Comparison of ENCODE assay signal across 28 mouse cellular contexts in genomic region chr7:118405251-118405650, GRCm38 (mm10). TPM values are rescaled to one million over a fixed set of nuclear protein-coding genes. Genes with fewer than 3 reads are reported as not detected.
A peak's percentile ranks its signal among the peaks of the same experiment; 100 is the strongest.
DNase-seq lines count a peak whose midpoint lies in the region; ATAC-seq and TF ChIP-seq lines count a peak whose summit lies in the region.
"Had no signal": no experiment of that assay in that cellular context is flagged by ENCODE, and none has a peak within 500 bp of the region (broad histone marks: within the 10 kb centered on the region; RNA-seq: fewer than 3 reads in every experiment).

No protein-coding gene starts in this region.

- H3K4me2 ChIP-seq in forebrain, embryonic 14.5 days (ENCODE audit: low read length), result no peak overlapping the region
- H3K4me2 ChIP-seq in midbrain, postnatal 0 days (ENCODE audit: low read depth, low read length, poor library complexity, severe bottlenecking), result no peak overlapping the region
- H3K4me2 ChIP-seq: embryonic facial prominence, embryonic 12.5 days; forebrain, embryonic 13.5 days; heart, embryonic 12.5 days; hindbrain, embryonic 14.5 days; kidney, embryonic 15.5 days; limb, embryonic 13.5 days; liver, embryonic 11.5 days; lung, embryonic 15.5 days; midbrain, embryonic 11.5 days had no signal

- peaks cover 6% of the 10 kb centered on the region; the same call in 1 of the 2 replicates for H3K4me1 ChIP-seq in forebrain, embryonic 14.5 days (ENCODE audit: control insufficient read depth, insufficient read depth, low read length)
- peaks cover 24% of the 10 kb centered on the region for H3K4me1 ChIP-seq in forebrain, embryonic 10.5 days
- H3K4me1 ChIP-seq in midbrain, postnatal 0 days (ENCODE audit: insufficient read depth, low read length), result no peaks in the 10 kb centered on the region; the same call in 1 of the 2 replicates
- H3K4me1 ChIP-seq in midbrain, embryonic 10.5 days, result 0 out of 2 replicates have a peak, but pooled peaks cover 4% of the 10 kb centered on the region
- H3K4me1 ChIP-seq: heart, embryonic 12.5 days; kidney, embryonic 15.5 days; lung, embryonic 15.5 days had no signal

- DNase-seq in forebrain, embryonic 14.5 days (ENCODE audit: low spot score), result peak; percentile 35
- no peak for DNase-seq in forebrain, embryonic 10.5 days (ENCODE audit: extremely low spot score, low spot score)
- DNase-seq in kidney, adult 8-10 months, result peak; percentile 2 to 4
- DNase-seq in kidney, adult 18-20 months, result no peak
- peak; percentile 10 for DNase-seq in midbrain, postnatal 0 days (ENCODE audit: low spot score)
- no peak for DNase-seq in midbrain, embryonic 10.5 days (ENCODE audit: low spot score)
- DNase-seq in cerebellum, adult 9-10 months, result no peak
- DNase-seq: adrenal gland, postnatal 14 days; cerebellum, adult 18-20 months; cerebellum, postnatal 25 days; gastrocnemius, postnatal 25 days; heart, adult 2 months; heart, postnatal 4 days; thymus, adult 2 months; thymus, postnatal 36 days had no signal

- TF ChIP-seq CTCF in midbrain, postnatal 0 days (IDR thresholded peaks at IDR 0.05), result no peak

- H3K9me3 ChIP-seq in forebrain, embryonic 14.5 days (replicated peaks; ENCODE audit: control insufficient read depth, low read length), result no peaks in the 10 kb centered on the region
- H3K9me3 ChIP-seq in forebrain, embryonic 10.5 days, result no peaks in the 10 kb centered on the region
- H3K9me3 ChIP-seq in midbrain, postnatal 0 days (ENCODE audit: low read length), result no peaks in the 10 kb centered on the region
- no peaks in the 10 kb centered on the region for H3K9me3 ChIP-seq in midbrain, embryonic 10.5 days (replicated peaks)
- H3K9me3 ChIP-seq: embryonic facial prominence, embryonic 12.5 days; forebrain, embryonic 13.5 days; G1E; heart, embryonic 12.5 days; kidney, embryonic 15.5 days; limb, embryonic 13.5 days; lung, embryonic 15.5 days had no signal

- H3K9ac ChIP-seq in forebrain, embryonic 14.5 days (ENCODE audit: low read length), result no peak overlapping the region
- H3K9ac ChIP-seq in midbrain, postnatal 0 days (replicated peaks; ENCODE audit: low read length, poor library complexity, severe bottlenecking), result no peak overlapping the region
- H3K9ac ChIP-seq: embryonic facial prominence, embryonic 12.5 days; forebrain, embryonic 13.5 days; heart, embryonic 12.5 days; hindbrain, embryonic 14.5 days; kidney, embryonic 15.5 days; limb, embryonic 13.5 days; lung, embryonic 15.5 days had no signal

- no peaks in the 10 kb centered on the region for H3K36me3 ChIP-seq in forebrain, embryonic 14.5 days (ENCODE audit: control insufficient read depth, insufficient read depth, low read length)
- H3K36me3 ChIP-seq in forebrain, embryonic 10.5 days (replicated peaks), result no peaks in the 10 kb centered on the region
- no peaks in the 10 kb centered on the region for H3K36me3 ChIP-seq in midbrain, postnatal 0 days (ENCODE audit: insufficient read depth, low read length)
- no peaks in the 10 kb centered on the region for H3K36me3 ChIP-seq in midbrain, embryonic 10.5 days
- H3K36me3 ChIP-seq: embryonic facial prominence, embryonic 12.5 days; G1E; heart, embryonic 12.5 days; kidney, embryonic 15.5 days; limb, embryonic 13.5 days; lung, embryonic 15.5 days had no signal

- no peak overlapping the region for H3K27ac ChIP-seq in forebrain, embryonic 14.5 days (ENCODE audit: low read depth, low read length)
- no peak overlapping the region for H3K27ac ChIP-seq in forebrain, embryonic 10.5 days
- no peak overlapping the region for H3K27ac ChIP-seq in midbrain, postnatal 0 days (ENCODE audit: low read depth, low read length)
- H3K27ac ChIP-seq in midbrain, embryonic 10.5 days (replicated peaks), result no peak overlapping the region
- H3K27ac ChIP-seq: embryonic facial prominence, embryonic 12.5 days; forebrain, embryonic 13.5 days; heart, adult 2 months; hindbrain, embryonic 14.5 days; kidney, embryonic 15.5 days; limb, embryonic 13.5 days; lung, embryonic 15.5 days had no signal

- ATAC-seq in forebrain, embryonic 14.5 days, result no peak
- no peak for ATAC-seq in midbrain, postnatal 0 days (ENCODE audit: low FRiP score)
- ATAC-seq: forebrain, embryonic 13.5 days; inflammation-experienced regulatory T-cells, adult 6 months had no signal

- no peak overlapping the region for H3K4me3 ChIP-seq in forebrain, embryonic 14.5 days (ENCODE audit: low read depth, low read length)
- H3K4me3 ChIP-seq in forebrain, embryonic 10.5 days, result no peak overlapping the region
- H3K4me3 ChIP-seq in midbrain, postnatal 0 days (ENCODE audit: low read depth, low read length), result no peak overlapping the region
- no peak overlapping the region for H3K4me3 ChIP-seq in midbrain, embryonic 10.5 days
- H3K4me3 ChIP-seq: embryonic facial prominence, embryonic 12.5 days; forebrain, embryonic 13.5 days; heart, adult 2 months; heart, embryonic 12.5 days; kidney, embryonic 15.5 days; limb, embryonic 13.5 days; lung, embryonic 15.5 days had no signal

- H3K27me3 ChIP-seq in forebrain, embryonic 14.5 days (replicated peaks; ENCODE audit: control insufficient read depth, insufficient read depth, low read length), result no peaks in the 10 kb centered on the region
- H3K27me3 ChIP-seq in forebrain, embryonic 10.5 days (ENCODE audit: poor library complexity, severe bottlenecking), result no peaks in the 10 kb centered on the region
- H3K27me3 ChIP-seq in midbrain, postnatal 0 days (ENCODE audit: insufficient read depth, low read length), result no peaks in the 10 kb centered on the region
- H3K27me3 ChIP-seq in midbrain, embryonic 10.5 days (ENCODE audit: low read depth, poor library complexity, severe bottlenecking), result no peaks in the 10 kb centered on the region
- H3K27me3 ChIP-seq: embryonic facial prominence, embryonic 12.5 days; forebrain, embryonic 13.5 days; heart, embryonic 12.5 days; kidney, embryonic 15.5 days; limb, embryonic 13.5 days; lung, embryonic 15.5 days had no signal

RNA-seq across cellular contexts. Expression of gene Syt17, which starts 42.8 kb away (rescaled TPM):
- 5.0 and 6.2 TPM in 2 replicates for polyA plus RNA-seq in forebrain, embryonic 14.5 days (2014; fragmentation: Nextera tagmentation; extraction: Ambion mirVana)
- polyA plus RNA-seq in forebrain, embryonic 10.5 days (2016; fragmentation: Nextera tagmentation; extraction: Ambion mirVana), result 1.2 and 1.4 TPM in 2 replicates
- total RNA-seq in midbrain, postnatal 0 days (2014; rRNA removed), result 47.4 and 61.3 TPM in 2 replicates
- polyA plus RNA-seq in midbrain, postnatal 0 days (2015; fragmentation: Nextera tagmentation; extraction: Ambion mirVana), result 31.6 and 34.9 TPM in 2 replicates
- 2.0 and 3.0 TPM in 2 replicates for polyA plus RNA-seq in midbrain, embryonic 10.5 days (2016; fragmentation: Nextera tagmentation; extraction: Ambion mirVana)
- total RNA-seq: G1E; megakaryocyte progenitor cell, adult 5-6 weeks; monocyte, adult 5-6 weeks had no signal
- polyA plus RNA-seq: G1E had no signal

Comparison
In these comparisons a context has a peak if more than half of its experiments do, and no peak if none do; other contexts are left out.
1. DNase-seq: peak in forebrain, embryonic 14.5 days (single experiment), kidney, adult 8-10 months (2 of 2) and midbrain, postnatal 0 days (single experiment); none in forebrain, embryonic 10.5 days (single experiment), kidney, adult 18-20 months (single experiment), midbrain, embryonic 10.5 days (single experiment) and cerebellum, adult 9-10 months (single experiment).